8 mouse cellular contexts compared by ENCODE assay signal in genomic region chr6:39205650-39206580, GRCm38 (mm10). TPM values are rescaled to one million over a fixed set of nuclear protein-coding genes. Genes with fewer than 3 reads are reported as not detected.
DNase-seq lines count a peak whose midpoint lies in the region; ATAC-seq and TF ChIP-seq lines count a peak whose summit lies in the region.

No protein-coding gene starts in this region.

- intact Hi-C loops in left cerebral cortex, adult 2 months (cut with DNase I) = loop anchor here (1.0 to 2.0 kb wide), 4 partner anchors 21 to 138 kb away; no protein-coding TSS in a partner anchor

- no peak for TF ChIP-seq CTCF in left cerebral cortex, adult 2 months (IDR thresholded peaks at IDR 0.05)

- peak overlapping the region; percentile 76 for H3K9ac ChIP-seq in forebrain, embryonic 16.5 days (replicated peaks; ENCODE audit: low read depth, low read length)
- H3K9ac ChIP-seq in intestine, embryonic 16.5 days (ENCODE audit: low read depth, low read length) = peak overlapping the region; percentile 98
- H3K9ac ChIP-seq in lung, embryonic 15.5 days = peak overlapping the region; percentile 80

- peak in 1 of 2 experiments; percentile 41 for DNase-seq in left cerebral cortex, adult 2 months (ENCODE audit: extremely low spot score in 1 of 2, low spot score in 2 of 2)
- no peak for DNase-seq in left cerebral cortex, adult 9 months (ENCODE audit: low spot score in 2 of 2)
- DNase-seq in adrenal gland, postnatal 36 days = peak; percentile 58 to 67
- peak; percentile 10 for DNase-seq in ovary, adult 18-20 months (ENCODE audit: low spot score)
- peak; percentile 31 to 40 for DNase-seq in urinary bladder, postnatal 36 days (ENCODE audit: low spot score in 2 of 2)

- peak overlapping the region; percentile 90 for H3K27ac ChIP-seq in left cerebral cortex, adult 2 months
- peak overlapping the region; percentile 93 for H3K27ac ChIP-seq in forebrain, embryonic 16.5 days (ENCODE audit: low read length)
- peak overlapping the region; percentile 99 for H3K27ac ChIP-seq in intestine, embryonic 16.5 days (ENCODE audit: low read length)
- H3K27ac ChIP-seq in lung, embryonic 15.5 days = peak overlapping the region; percentile 94

- peak overlapping the region; percentile 79 for H3K4me2 ChIP-seq in forebrain, embryonic 16.5 days (ENCODE audit: low read length)
- H3K4me2 ChIP-seq in intestine, embryonic 16.5 days (ENCODE audit: low read depth, low read length) = peak overlapping the region; percentile 69
- peak overlapping the region; percentile 81 for H3K4me2 ChIP-seq in lung, embryonic 15.5 days

- peak overlapping the region; percentile 94 for H3K4me3 ChIP-seq in left cerebral cortex, adult 2 months
- H3K4me3 ChIP-seq in forebrain, embryonic 16.5 days (replicated peaks; ENCODE audit: low read length) = peak overlapping the region; percentile 72
- peak overlapping the region; percentile 98 for H3K4me3 ChIP-seq in intestine, embryonic 16.5 days (ENCODE audit: low read length)
- peak overlapping the region; percentile 86 for H3K4me3 ChIP-seq in lung, embryonic 15.5 days

- no peaks in the 10 kb centered on the region for H3K36me3 ChIP-seq in forebrain, embryonic 16.5 days (ENCODE audit: control insufficient read depth, insufficient read depth)
- no peaks in the 10 kb centered on the region for H3K36me3 ChIP-seq in intestine, embryonic 16.5 days (ENCODE audit: control insufficient read depth, insufficient read depth, low read length)
- no peaks in the 10 kb centered on the region for H3K36me3 ChIP-seq in lung, embryonic 15.5 days

- WGBS in forebrain, embryonic 16.5 days = under 1% methylated on average over 72 of the region's 121 CpGs
- under 1% methylated on average over 116 of the region's 121 CpGs for WGBS in intestine, embryonic 16.5 days
- under 1% methylated on average over 100 of the region's 121 CpGs for WGBS in lung, embryonic 15.5 days

- no peaks in the 10 kb centered on the region for H3K27me3 ChIP-seq in forebrain, embryonic 16.5 days (replicated peaks; ENCODE audit: control insufficient read depth, insufficient read depth, low read length)
- no peaks in the 10 kb centered on the region for H3K27me3 ChIP-seq in intestine, embryonic 16.5 days (replicated peaks; ENCODE audit: control insufficient read depth, insufficient read depth, low read length)
- no peaks in the 10 kb centered on the region for H3K27me3 ChIP-seq in lung, embryonic 15.5 days

- ATAC-seq in forebrain, embryonic 16.5 days = peak; percentile 60
- ATAC-seq in intestine, embryonic 16.5 days = peak; percentile 59
- peak; percentile 63 for ATAC-seq in lung, embryonic 15.5 days (ENCODE audit: borderline replicate concordance, extremely low read depth, low FRiP score, low TSS enrichment)

- H3K9me3 ChIP-seq in forebrain, embryonic 16.5 days (ENCODE audit: control insufficient read depth, low read length) = no peaks in the 10 kb centered on the region
- H3K9me3 ChIP-seq in intestine, embryonic 16.5 days (ENCODE audit: control insufficient read depth, low read length) = no peaks in the 10 kb centered on the region
- no peaks in the 10 kb centered on the region for H3K9me3 ChIP-seq in lung, embryonic 15.5 days

- 0 out of 2 replicates have a peak, but pooled peaks cover 5% of the 10 kb centered on the region for H3K4me1 ChIP-seq in forebrain, embryonic 16.5 days (replicated peaks; ENCODE audit: control insufficient read depth, insufficient read depth, low read length)
- no peaks in the 10 kb centered on the region for H3K4me1 ChIP-seq in intestine, embryonic 16.5 days (ENCODE audit: control insufficient read depth, insufficient read depth, low read length)
- H3K4me1 ChIP-seq in lung, embryonic 15.5 days = 0 out of 2 replicates have a peak, but pooled peaks cover 2% of the 10 kb centered on the region

RNA-seq across cellular contexts. Expression of gene Kdm7a, which starts 0.7 kb away (rescaled TPM):
- 10 to 100 TPM; 39.5 to 51.5 TPM for total RNA-seq in left cerebral cortex, adult 2 months (2021)
- 10 to 100 TPM; 17.4 to 21.2 TPM for total RNA-seq in adrenal gland, postnatal 36 days (2021)
- polyA plus RNA-seq in forebrain, embryonic 16.5 days (2015; fragmentation: Nextera tagmentation; extraction: Ambion mirVana) = 7.3 and 8.8 TPM in 2 replicates
- 3.9 and 4.0 TPM in 2 replicates for polyA plus RNA-seq in intestine, embryonic 16.5 days (2015; fragmentation: Nextera tagmentation; extraction: Ambion mirVana)
- polyA plus RNA-seq in lung, embryonic 15.5 days (2015; fragmentation: Nextera tagmentation; extraction: Ambion mirVana) = 5.8 and 6.8 TPM in 2 replicates

Comparison
In these comparisons a context has a peak if more than half of its experiments do, and no peak if none do; other contexts are left out.
1. DNase-seq: peak in adrenal gland, postnatal 36 days (2 of 2), ovary, adult 18-20 months (single experiment) and urinary bladder, postnatal 36 days (2 of 2); none in left cerebral cortex, adult 9 months (0 of 2).
2. Peak in every context shown above with its lines, with median percentiles within 50 percentile points of each other: H3K27ac ChIP-seq, H3K4me3 ChIP-seq, ATAC-seq, H3K4me2 ChIP-seq and H3K9ac ChIP-seq.